Mouse (Mus musculus): ENCODE results near the gene P3h1.

The P3h1 gene

GRCm38 (mm10) chr4:119232410-119233255 lies at the start of gene P3h1, which contains the start of gene AU022252:
Gene P3h1, plus strand, starts transcription at chr4:119232915.
Gene AU022252, minus strand, starts transcription at chr4:119232712.
- peak; percentile 100 for DNase-seq (ENCODE audit: low read depth)

GRCm38 (mm10) chr4:119183525-119183924 lies 49.2 kb upstream of the P3h1 start:
- no peak for DNase-seq (ENCODE audit: low read depth)

- no peak for DNase-seq (ENCODE audit: low read depth)
Measured at GRCm38 (mm10) chr4:119185771-119186170, 46.9 kb upstream of the P3h1 start.

- DNase-seq (ENCODE audit: low read depth), result no peak
Measured at GRCm38 (mm10) chr4:119188060-119188785, 44.5 kb upstream of the P3h1 start.

- DNase-seq (ENCODE audit: low read depth), result no peak
Measured at GRCm38 (mm10) chr4:119189392-119189791, 43.3 kb upstream of the P3h1 start.

GRCm38 (mm10) chr4:119189864-119190263 lies 42.9 kb upstream of the P3h1 start, which contains the start of gene Ermap:
Gene Ermap, minus strand, starts transcription at chr4:119190011.
- DNase-seq (ENCODE audit: low read depth), result no peak

GRCm38 (mm10) chr4:119190618-119191017 lies 42.1 kb upstream of the P3h1 start:
- no peak for DNase-seq (ENCODE audit: low read depth)

- DNase-seq (ENCODE audit: low read depth), result no peak
Measured at GRCm38 (mm10) chr4:119191273-119191672, 41.4 kb upstream of the P3h1 start.

- no peak for DNase-seq (ENCODE audit: low read depth)
Measured at GRCm38 (mm10) chr4:119192757-119193156, 40.0 kb upstream of the P3h1 start.

- DNase-seq (ENCODE audit: low read depth), result peak; percentile 79
Measured at GRCm38 (mm10) chr4:119194909-119195581, 37.7 kb upstream of the P3h1 start, which contains the start of gene Svbp. Gene Svbp, plus strand, starts transcription at chr4:119195306.

GRCm38 (mm10) chr4:119195582-119196320 lies 37.0 kb upstream of the P3h1 start:
- no peak for DNase-seq (ENCODE audit: low read depth)

- DNase-seq (ENCODE audit: low read depth), result no peak
Measured at GRCm38 (mm10) chr4:119198105-119198504, 34.6 kb upstream of the P3h1 start.

GRCm38 (mm10) chr4:119204672-119205071 lies 28.0 kb upstream of the P3h1 start:
- DNase-seq (ENCODE audit: low read depth), result no peak

- DNase-seq (ENCODE audit: low read depth), result no peak
Measured at GRCm38 (mm10) chr4:119216667-119217066, 16.0 kb upstream of the P3h1 start.

- no peak for DNase-seq (ENCODE audit: low read depth)
Measured at GRCm38 (mm10) chr4:119218169-119218568, 14.5 kb upstream of the P3h1 start, which contains the start of gene Tmem269. Gene Tmem269, minus strand, starts transcription at chr4:119218217.

- DNase-seq (ENCODE audit: low read depth), result peak; percentile 58
Measured at GRCm38 (mm10) chr4:119223696-119224095, 9.0 kb upstream of the P3h1 start.

- DNase-seq (ENCODE audit: low read depth), result no peak
Measured at GRCm38 (mm10) chr4:119224534-119224933, 8.2 kb upstream of the P3h1 start.

GRCm38 (mm10) chr4:119225719-119226118 lies 7.0 kb upstream of the P3h1 start:
- DNase-seq (ENCODE audit: low read depth), result no peak

- DNase-seq (ENCODE audit: low read depth), result no peak
Measured at GRCm38 (mm10) chr4:119226751-119227150, 6.0 kb upstream of the P3h1 start.

GRCm38 (mm10) chr4:119233256-119233901 lies 664 bp downstream of the P3h1 start:
- DNase-seq (ENCODE audit: low read depth), result no peak

- DNase-seq (ENCODE audit: low read depth), result no peak
Measured at GRCm38 (mm10) chr4:119234348-119234747, 1.6 kb downstream of the P3h1 start.

All from c-Kit-positive CD71-negative TER-119-negative erythroid progenitor cells, embryonic 14.5 days (primary cell).